Mouse (Mus musculus) CD4-positive helper T cell, adult 2 months (primary cell): ENCODE data around the gene Rd3l.

Source experiments
- DNase-seq: peaks from one replicate; pipeline ENCODE4 v3.0.0-alpha.2; 2012; ENCODE audit warnings: low read depth, missing footprints, low spot score

Gene Rd3l

DNA sequence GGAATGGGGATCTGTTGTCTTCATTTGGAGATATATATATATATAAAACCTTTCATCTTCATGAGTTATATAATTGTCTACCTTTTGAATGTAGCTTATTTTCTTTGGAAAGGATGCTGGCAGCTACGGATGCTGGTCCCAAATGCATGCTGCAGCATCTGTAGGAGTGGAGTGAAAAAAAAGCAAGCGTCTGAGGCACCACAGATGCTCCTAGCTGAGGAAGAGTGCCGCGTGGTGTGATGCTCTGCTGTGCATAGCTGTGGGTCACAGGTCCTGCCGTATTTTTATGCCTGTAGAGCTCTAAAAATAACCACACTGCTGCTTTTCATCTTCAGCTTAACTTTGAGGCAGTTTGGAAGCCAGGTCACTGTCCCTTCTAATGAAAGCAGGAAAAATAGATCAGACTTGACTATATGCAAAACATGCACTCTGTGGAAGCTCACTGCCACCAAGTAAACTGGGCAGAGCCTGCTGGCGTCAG lies at the start of gene Rd3l:
Gene Rd3l (minus strand): TSS at position 431 of the 481 bp plus-strand sequence.
- DNase-seq: no peak

GRCm38 (mm10) chr12:112027408-112027807 lies 46.3 kb upstream of the Rd3l start:
- no peak for DNase-seq

DNA sequence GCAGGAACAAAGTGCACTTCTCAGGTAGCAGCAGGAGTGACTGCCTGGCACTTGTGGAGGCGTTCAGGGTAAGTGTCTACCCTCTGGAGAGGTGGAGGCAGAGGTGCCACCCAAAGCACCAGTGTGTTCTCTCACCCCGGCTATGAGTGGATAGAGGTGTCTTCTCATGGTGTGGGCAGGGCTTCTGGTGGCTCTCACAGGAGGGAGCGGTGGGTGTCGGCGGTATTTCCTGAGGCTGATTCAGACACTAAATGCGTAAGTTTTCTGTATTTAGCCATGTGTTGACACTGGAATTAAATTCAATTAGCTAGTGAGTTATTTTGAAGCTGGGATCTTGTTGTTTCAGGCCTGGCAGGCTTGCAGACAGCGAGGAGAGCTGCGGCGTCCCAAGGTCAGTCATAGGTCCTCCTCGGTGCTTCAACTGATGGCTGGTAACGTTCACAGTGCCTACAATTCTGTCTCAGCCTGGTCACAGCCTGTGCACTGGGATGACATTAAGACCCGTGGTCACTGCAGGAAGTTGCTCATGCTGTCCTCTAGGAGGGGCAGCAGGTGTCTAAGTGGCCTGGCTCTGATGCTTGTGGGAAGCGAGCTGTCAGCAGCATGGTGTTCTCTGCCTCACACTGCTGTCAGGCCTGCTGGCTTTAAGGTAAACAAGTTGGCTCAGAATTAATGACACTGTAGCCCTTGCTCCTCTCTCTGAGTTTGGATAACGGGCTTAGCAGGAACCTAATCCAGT lies 45.0 kb upstream of the Rd3l start:
- DNase-seq: no peak

DNA sequence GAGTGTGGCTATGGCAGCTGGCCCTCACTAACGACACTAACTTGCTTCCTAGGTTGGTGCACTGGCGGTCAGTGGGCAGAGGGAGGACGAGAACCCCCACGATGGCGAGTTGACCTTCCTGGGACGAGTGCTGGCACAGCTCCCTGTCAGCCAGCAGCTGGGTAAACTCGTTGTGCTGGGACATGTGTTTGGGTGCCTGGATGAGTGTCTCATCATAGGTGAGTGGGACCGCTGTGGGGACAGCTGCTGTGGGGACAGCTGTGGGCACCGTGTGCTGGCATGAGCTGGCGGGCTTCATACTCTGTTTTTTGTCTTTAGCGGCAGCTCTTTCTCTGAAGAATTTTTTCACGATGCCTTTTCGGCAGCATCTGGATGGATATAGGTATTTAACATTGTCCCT lies 44.3 kb upstream of the Rd3l start:
- no peak for DNase-seq

- DNase-seq: no peak
These were observed 43.6 kb upstream of the Rd3l start for GRCm38 (mm10) chr12:112024581-112025310.

DNA sequence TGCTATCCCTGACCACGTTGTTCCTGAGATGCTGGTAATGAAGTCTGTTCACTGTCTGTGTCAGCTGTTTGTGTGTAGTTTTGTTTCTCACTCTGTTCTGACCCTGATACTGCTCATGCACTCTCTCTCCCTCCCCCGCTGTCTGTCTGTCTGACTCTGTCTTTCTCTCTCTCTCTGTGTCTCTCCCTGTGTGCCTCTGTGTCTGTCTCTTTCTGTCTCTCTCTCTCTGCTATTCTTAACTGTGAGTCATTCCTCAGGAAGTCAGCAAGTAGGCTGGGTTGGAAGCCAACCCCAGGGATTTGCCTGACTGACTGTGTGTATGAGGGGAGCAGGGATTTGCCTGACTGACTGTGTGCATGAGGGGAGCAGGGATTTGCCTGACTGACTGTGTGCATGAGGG lies 42.2 kb upstream of the Rd3l start:
- DNase-seq: no peak

- no peak for DNase-seq
These were observed 35.2 kb upstream of the Rd3l start for GRCm38 (mm10) chr12:112016346-112016745.

DNA sequence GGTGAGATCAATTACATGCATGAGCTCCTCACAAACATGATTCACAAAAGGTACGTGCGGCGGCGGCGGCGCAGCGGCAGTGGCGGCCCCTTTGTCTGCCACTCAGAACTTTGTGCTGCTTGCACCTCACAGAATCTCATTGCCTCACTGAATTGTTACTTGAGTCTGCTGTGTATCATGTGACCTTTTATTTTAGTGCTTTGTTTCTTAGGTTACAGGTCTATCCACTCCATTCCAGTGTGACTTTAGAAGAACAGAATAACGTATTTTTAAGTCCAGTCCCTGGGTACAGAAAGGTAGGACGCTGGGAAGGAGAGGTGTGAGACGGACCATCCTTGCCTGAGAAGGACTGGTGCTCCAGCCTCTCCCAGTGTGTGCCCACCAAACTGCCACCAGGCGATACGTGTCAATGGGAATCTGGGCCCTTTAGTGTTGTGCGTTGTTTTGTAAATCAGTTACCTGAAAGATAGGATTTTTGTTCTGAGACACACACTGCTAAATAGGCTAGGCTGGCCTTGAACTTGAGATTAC lies 32.2 kb upstream of the Rd3l start:
- DNase-seq: no peak

GRCm38 (mm10) chr12:112012511-112013270 lies 31.6 kb upstream of the Rd3l start:
- DNase-seq: no peak

GRCm38 (mm10) chr12:112001223-112001622 lies 20.1 kb upstream of the Rd3l start:
- DNase-seq: peak; percentile 34

DNA sequence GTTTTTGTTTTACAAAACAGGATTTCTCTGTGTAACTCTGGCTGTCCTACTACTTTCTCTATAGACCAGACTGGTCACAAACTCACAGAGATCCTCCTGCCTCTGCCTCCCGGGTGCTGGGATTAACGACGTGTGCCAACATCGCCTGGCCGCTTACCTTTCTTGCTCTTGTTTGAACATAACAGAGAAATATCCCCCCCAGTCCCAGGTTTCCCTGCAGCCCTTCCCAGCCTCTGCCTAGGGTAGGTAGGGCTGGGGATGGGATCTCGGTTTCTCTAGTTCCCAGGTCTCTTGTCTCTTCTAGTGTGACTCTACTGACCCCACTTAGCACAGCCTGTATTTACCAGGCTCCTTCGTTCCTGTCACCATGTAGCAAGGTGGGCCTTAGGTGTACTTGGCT lies 18.6 kb upstream of the Rd3l start:
- no peak for DNase-seq

DNA sequence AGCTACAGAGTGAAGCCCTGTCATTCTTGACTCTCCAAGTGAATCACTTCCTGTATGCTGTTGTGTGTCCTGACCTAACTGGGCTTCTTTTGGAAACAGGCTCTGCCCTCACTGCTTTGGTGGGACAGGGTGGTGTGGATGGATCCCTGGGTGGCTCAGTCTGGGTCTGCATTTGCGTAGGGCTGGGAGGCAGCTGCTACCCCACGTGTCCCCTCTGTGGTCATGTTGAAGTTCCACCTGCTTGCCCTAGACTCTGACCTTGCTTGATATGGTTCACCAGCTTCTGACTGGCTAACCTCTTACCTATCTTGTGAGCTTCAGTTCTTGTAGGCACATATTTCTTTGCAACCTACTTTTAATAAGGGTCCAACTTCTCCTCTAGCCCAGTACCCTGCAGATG lies 14.0 kb upstream of the Rd3l start:
- no peak for DNase-seq

- DNase-seq: no peak
These were observed 11.5 kb upstream of the Rd3l start for GRCm38 (mm10) chr12:111992626-111993025.

- DNase-seq: no peak
These were observed 5.6 kb upstream of the Rd3l start for GRCm38 (mm10) chr12:111986756-111987155.

GRCm38 (mm10) chr12:111983165-111983564 lies 2.0 kb upstream of the Rd3l start:
- no peak for DNase-seq

DNA sequence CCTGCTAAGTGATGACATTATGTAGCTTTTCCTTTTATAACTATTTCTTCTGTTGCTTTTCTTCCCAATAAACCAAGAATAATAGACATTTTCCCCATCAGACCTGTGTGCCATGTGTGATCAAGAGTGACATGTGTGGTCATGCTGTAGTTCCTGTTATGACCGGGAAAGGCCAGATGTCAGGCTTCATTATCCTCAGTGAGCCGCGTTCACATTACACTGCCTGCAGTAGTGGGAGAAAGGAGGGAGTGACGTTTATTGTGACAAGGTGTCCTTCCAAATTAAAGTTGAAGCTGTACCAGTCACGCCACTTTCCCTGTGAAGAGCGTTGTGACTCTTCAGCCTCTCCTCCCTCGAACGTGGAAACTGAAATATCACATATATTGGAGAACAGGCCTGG lies 714 bp upstream of the Rd3l start:
- DNase-seq: no peak

DNA sequence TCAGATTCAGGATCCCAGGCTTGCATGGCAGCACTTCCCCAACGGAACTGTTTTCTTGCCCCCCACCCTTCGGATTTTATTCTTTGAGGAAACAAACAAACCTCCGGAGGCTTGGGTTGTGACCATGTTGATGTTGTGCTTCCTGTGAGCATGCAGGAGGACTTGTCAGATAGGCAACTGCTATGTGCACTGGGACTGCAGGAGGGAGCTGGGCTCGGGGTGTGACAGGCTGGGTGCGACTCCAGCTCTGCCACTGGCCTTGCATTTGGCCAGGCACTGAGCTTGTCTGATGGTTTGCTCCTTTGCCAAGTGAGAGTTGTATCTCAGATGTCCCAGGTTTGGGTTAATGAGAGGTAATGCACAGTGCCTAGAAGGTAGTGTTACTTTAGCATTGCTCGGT lies 2.8 kb downstream of the Rd3l start:
- no peak for DNase-seq

DNA sequence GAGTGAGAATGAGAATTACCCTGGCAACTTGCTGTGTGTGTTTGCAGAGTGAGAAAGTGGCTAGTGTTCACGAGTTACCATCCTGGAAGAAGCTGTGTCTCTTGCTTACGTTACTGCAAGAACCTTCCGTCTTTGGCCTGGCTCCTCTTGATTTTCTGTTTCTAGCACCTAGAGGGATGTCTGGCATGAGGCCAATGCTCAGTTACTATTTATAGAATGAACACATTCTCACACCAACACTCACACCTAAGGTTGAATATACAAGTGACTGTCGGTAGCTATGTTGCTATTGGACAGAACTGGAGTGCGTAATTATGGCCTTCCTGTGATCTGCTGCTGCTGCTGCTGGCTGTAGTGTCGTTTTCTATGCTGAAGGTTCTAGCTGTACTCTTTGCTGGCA lies 4.0 kb downstream of the Rd3l start:
- DNase-seq: no peak

DNA sequence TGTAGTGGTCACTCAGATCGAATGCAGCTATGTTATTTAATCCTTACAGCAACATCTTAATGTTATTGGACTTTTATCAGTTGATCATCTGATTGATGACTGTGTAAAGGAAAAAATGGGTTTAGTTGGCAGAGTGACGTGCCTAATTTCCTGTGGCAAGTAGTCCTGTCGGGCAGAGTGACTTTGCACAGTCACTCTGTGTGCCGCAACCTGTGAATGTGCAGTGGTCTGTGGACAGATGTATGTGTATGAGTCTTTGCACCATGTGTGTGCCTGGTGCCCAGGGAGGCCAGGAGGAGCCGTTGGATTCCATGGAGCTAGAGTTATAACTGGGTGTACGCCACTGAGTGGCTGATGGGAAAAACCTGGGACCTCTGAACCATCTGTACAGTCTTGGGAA lies 6.5 kb downstream of the Rd3l start:
- no peak for DNase-seq

DNA sequence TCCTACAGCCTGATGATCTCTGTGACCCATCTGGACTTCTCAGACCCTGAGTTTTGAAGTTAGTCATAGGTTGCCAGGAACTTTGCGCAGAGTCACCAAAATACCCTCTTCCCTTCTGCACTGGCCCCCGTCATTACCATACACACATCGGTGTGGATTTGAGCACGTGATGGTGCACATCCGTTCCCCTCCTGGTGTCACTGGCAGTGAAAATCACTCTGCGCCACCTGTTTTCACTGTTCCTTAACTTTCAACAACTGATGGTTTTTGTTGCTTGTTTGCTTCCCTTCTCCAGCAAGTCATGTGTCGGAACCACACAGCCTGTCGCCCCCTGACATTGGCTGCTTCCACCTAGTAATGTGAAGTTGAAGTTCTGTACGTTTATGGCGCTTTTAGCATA lies 8.6 kb downstream of the Rd3l start:
- DNase-seq: no peak

GRCm38 (mm10) chr12:111971231-111971686 lies 9.9 kb downstream of the Rd3l start, which contains the start of gene Tdrd9:
TSS of gene Tdrd9 (plus strand) at chr12:111971559.
- no peak for DNase-seq

- DNase-seq: no peak
These were observed 11.0 kb downstream of the Rd3l start for GRCm38 (mm10) chr12:111970085-111970484.
